Mouse (Mus musculus): ENCODE results near the gene Myo5c.
"Not testable (repeated sequence)": the region's sequence is repeated elsewhere in the genome, so short reads cannot be mapped to it uniquely, and the experiment has no call there.

The Myo5c gene

DNA sequence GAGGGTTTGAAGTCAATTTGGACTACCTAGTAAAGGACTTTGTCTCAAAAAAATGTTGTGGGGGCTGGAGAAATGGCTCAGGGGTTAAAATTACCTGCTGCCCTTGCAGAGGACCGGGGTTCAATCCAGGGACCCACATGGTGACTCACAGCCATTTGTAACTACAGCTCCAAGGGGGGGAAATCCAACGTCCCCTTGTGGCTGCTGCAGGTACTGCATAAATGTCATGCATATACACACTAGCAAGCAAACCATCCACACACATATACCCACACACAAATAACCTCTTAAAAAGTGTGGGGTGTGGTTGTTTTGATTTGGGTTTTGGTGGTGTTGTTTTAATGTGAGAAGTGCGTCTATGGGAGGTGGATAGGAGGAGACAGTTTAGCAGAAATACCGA, 12.7 kb downstream of the Myo5c start:
- no peak for DNase-seq (ENCODE audit: low spot score in 2 of 2)

DNA sequence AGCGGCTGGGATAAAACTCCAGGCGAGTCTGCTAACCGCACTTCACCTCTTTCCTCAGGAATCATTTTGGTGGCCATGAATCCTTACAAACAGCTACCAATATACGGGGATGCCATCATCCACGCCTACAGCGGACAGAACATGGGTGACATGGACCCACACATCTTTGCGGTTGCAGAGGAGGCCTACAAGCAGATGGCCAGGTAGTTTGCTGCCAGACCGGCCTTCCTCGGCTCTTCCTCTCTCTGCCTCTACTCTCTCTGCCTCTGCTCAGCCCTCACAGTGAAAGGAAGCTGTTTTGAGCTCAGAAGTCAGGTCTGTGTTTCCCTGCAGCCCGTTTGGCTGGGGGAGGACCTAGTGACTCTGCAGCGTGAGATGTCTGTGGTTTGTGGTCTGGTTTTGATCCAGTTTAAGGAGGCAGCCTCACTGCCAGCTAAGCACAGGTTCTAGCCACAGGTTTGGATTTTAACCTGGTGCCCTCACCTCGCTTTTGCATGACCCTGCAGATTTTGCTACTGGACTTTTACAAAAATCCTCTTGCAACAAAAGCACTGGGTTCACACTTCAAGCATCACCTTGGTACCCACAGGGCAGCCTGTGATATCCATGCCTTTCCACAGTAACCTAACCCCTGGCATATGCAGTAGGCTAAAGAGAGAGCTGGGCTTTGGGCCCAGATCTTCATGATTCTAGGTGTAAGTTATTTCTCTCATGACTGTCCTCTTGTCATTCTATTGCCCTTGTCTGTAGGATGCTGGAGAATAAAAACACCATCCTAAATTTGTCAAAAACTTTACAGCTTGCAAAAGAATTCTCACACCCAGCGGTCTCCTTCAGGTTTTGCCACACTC, 14.5 kb downstream of the Myo5c start:
- no peak for DNase-seq (ENCODE audit: low spot score in 2 of 2)

DNA sequence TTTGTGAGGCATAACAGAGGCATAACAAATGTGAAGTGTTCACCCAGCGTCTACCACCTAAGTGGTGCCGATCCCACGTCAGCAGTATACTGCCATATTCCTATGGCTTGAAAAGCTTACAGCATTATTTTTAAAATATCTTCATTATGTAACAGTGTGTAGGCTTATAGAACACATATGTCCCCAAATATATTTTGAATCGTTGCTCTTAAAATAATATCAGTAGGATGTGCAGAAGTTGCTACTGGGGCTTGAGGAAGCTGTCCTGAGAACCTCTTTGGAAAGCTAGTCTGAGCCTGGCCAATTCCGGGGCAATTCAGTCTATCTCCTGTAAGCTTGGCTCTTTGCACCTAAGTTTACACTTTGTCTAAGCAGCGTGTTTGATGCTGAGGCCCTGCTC, 16.1 kb downstream of the Myo5c start:
- DNase-seq (ENCODE audit: low spot score in 2 of 2), result no peak

DNA sequence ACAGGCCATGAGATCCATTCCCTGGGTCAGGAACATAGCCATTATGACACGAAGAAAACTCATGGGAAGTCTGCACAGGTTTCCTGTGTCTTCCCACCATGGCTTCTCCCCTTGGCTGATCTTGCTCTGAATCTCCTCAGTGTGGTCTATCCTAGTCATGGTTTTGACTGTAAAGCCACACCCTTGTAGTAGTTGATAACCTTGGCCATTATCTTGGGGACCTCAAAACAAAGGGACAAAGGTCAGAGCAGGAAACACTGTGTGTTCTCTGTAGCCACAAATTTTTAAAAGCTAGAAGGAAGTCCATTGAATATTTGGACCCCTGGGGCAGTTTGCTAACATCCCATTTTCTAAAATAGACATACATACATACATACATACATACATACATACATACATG, 16.5 kb downstream of the Myo5c start:
- no peak for DNase-seq (ENCODE audit: low spot score in 2 of 2)

DNA sequence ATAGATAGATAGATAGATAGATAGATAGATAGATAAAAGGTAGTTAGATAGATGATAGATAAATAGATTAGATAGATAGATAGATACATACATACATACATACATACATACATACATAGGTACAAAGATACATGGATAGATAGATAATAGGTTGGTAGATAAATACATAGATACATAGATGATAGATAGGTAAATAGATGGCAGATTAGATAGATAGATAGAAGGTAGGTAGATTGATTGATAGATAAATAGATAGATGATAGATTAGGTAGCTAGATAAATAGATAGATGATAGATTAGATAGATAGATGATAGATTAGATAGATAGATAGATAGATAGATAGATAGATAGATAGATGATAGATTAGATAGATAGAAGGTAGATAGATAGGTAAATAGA, 17.1 kb downstream of the Myo5c start:
- DNase-seq (ENCODE audit: low spot score in 2 of 2), result no peak

DNA sequence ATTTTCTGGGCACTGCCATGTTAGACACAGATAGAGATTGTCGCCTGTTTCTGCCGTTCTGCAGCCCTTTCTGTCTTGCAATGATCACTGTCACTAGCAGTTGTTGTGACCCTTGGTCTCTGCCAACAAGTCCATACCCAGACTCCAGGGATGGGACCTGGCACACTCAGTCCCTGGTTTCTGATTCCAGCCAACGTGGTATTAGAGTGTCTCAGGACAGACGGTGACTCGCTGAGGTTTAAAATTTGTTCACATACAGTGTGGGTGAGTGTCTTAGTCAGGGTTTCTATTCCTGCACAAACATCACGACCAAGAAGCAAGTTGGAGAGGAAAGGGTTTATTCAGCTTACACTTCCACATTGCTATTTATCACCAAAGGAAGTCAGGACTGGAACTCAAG, 21.3 kb downstream of the Myo5c start:
- not testable (repeated sequence) for DNase-seq (ENCODE audit: low spot score in 2 of 2)

DNA sequence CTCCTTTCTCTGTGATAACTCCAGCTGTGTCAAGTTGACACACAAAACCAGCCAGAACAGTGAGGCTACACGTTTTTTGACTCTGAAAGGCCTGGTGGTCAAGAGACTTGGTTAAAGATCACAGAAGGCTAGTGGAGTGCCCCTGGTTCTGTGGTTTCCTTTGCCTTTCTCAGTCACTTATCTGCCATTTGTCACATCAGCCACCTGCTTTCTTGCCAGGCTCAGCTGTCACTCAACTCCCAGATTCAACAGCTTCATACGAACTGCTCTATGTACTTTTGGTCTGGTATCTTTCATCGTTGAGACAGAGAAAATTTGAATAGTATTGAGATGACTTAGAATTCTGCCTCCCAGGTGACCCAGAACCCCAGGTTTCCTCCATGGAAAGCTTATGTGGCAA, 21.9 kb downstream of the Myo5c start:
- DNase-seq (ENCODE audit: low spot score in 2 of 2), result no peak

DNA sequence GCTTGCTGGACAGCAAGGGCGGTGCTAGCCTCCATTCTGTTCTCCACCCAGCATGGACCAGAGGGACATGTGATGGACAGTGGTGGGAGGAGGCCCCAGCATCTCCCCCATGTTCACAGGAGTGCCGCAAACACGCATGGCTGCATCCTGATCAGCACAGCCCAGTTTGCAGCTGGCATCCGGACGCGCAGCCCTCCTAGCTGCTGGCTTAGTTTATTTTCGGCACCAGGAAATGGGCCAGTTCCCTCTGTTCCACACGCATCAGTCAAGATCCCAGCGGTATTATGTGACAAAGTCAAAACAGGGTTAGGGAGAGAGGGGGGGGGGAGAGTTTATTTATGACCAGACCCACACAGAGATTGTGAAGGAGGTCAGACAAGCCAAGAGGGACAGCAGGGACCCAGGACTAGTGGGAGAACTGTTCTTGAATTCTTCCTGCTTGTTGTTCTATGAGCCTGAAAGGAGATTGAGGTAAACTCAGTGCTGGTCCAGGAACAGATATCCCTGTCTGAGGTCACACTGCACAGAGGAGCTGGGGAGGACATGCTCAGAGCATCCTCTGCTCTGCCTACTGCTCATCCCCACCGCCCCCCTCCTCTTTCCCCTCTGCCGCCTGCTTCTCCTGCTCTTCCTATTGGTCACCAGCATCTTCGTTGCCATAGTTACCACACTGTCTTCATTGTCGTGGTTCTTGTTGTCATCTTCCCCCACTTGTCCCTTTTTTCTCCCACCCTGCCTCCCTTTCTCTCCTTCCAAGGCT, 22.6 kb downstream of the Myo5c start:
- DNase-seq (ENCODE audit: low spot score in 2 of 2), result no peak

DNA sequence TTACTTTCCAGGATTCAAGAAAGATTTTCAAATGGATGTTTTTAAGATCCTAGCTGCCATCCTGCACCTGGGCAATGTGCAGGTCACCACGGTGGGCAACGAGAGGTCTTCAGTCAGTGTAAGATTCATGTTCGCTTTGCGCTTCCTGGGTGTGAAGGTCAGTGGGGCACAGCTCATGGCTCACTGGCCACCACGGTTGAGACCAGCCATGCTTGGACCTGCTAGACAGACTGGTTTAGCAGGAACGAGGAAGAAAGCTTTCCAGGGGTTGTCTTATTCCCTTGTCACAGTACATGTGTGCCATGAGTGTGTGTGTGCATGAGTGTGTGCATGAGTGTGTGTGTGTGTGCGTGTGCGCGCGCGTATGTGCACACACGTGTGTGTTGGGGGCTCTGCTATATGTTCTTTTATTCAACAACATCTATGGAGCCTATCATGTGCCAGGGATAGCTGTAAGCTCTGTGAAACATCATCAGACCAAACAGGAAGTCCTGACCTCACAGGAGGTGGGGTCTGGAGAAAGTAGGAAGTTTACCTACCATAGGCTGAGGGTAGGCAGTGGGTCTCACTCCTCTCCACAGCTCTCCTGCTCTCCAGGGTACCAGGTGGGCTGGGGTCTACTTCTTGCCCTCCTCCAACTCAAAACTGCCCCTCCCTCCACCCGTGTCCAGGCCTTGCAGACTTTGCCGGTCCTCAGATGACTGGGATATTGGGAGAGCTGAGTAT, 24.2 kb downstream of the Myo5c start:
- peak in 1 of 2 experiments; percentile 34 for DNase-seq (ENCODE audit: low spot score in 2 of 2)

DNA sequence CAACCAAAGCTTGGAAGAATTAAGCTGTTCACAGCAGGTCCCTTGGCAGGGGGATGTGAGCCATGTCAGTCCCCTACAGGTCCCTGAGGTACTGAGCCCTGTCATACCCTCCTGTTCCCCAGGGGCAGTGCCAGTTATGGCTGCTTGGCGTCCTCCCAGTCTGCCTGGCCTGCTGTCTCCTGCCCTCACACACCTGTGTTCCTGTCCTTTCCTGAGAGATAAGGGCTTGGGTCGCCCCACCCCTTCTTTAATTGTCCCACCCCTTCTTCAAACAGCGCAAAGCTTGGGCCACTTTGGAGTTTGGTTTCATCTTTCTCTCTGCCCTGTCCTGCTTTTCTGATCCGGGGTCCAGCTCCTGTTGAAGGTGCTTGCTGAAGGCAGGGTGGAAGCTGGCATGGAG, 27.0 kb downstream of the Myo5c start:
- DNase-seq (ENCODE audit: low spot score in 2 of 2), result no peak

DNA sequence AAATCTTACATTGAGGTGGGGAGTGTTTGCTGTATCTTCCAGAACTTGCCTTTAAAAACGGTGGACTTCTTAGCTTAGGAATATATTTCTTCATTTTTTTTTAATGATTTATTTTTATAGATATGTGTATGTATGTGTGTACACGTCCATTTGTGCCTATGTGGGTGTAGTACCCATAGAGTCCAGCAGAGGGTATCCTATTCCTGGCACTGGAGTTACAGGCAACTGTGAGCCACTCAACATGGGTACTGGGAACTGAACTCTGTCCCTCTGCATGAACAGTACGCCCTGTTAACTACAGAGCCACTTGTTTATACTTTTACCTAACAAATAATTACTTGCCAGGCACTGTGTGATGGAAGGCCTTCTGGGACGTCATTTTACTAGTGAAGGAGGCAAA, 27.8 kb downstream of the Myo5c start:
- DNase-seq (ENCODE audit: low spot score in 2 of 2), result no peak

DNA sequence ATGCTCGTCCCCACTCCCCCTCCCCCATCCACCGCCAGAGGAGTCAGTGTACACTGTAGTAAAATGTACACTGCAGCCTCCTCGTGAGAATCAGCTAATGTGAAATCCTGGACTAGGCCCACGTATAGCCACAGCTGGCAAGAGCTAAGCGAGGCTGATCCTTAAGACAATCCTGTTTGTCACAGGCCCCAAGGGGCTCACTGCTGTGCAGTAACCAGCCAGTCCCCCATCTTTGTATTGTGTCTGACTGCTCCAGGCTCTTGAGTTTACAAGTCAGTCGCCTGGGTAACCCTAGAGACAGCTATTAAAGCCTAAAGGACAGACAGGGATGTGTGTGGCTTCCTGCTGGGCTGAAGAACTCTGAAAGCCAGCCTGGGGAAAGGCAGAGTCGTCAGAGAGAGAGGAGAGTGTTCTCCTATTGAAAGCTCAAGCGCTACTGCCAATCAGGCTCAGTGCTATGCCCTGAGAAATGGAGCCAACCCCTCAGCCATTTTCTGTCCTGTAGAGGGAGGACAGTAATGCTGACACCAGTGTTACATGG, 29.6 kb downstream of the Myo5c start:
- no peak for DNase-seq (ENCODE audit: low spot score in 2 of 2)

DNA sequence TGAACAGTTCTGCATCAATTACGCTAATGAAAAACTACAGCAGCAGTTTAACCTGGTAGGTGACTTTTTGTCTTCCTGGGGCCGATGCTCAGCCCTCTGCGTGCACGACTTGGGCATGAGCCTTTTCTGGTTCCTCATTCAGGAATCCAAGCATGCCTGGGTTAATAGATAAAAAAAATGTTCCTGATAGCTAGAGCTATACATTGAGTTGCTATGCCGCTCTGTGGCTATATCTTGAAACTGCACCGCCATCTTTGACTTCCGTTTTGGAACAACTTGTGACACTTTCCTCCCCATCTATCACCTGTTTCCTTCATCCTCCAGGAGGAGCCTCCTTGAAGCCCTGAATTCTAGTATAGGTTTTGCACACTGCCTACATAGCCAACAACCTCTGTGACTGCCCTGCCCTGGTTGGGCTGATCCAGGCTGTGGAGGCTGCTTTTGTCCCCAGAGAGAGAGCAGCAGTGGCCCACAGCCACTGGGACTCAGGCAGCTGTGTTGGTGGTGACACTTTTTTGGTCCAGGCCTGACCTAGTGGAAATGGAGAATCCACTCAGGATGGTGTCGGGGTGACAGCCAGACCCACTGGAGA, 30.5 kb downstream of the Myo5c start:
- peak in 1 of 2 experiments; percentile 28 for DNase-seq (ENCODE audit: low spot score in 2 of 2)

DNA sequence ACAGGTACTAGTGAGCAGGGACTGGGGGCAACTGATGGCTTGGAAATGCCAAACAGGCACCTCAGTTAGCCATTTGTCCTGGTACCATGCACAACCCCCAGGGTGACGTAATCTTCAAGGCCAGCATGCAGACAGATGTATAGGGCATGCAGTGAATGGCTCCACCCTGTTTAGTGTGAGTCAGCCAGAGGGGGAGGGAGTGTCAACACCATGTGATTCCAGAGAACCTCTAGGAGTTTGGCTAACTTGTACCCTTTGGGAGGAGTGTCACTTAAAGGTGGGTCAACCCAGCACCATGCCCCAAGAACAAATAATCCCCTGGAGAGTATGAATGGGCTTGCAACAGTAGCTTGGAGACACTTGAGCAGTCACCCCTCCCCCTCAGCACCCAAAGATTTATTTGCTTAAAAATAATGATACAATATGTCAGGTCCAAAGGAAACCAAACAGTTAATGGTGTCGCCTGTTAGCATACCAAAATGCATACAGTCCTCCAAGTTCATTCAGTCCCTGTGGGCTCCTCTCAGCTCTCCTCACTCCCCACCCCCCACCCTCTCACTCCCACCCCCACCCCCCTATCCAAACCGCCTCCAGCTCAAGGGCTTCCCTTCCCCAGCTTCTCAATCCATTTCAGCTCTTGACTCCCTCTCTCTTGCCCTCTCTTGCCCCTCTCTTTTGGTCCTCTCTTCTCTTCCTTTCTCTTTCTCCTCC, 32.3 kb downstream of the Myo5c start:
- DNase-seq (ENCODE audit: low spot score in 2 of 2), result no peak

DNA sequence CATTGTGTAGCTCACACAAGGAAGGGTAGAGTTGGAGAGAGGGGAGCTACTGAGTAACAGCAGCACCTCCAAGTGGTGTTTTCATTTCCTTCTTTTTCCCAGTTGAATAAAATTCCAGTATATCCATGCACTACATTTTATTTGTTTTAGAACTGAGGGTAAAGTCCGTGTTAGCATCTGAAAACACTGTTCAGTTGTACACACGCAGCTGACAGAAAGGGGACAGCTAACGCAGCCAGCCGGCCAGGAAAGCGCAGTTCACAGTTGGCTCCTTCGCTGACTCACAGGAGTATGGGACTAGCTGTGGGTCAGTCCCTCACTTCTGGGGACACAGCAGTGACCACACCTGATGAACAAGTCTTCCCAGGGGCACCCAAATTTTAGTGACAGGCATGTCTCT, 35.3 kb downstream of the Myo5c start:
- DNase-seq (ENCODE audit: low spot score in 2 of 2), result no peak

DNA sequence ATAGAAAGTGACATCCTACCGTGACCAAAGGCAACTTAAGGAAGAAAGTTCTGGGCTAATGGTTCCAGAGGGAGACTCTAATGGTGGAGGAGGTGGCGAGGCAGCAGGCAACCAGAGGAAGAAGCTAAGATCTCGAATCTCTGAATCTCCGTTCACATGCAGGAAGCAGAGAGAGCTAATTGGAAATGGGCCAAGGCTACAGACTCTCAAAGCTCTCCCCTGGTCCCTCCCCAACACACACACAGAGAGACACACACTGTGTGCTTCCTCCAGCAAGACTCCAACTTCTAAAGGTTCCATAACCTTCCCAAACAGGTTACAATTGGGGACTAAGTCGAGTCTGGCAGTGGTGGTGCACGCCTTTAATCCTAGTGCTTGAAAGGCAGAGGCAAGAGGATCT, 38.6 kb downstream of the Myo5c start:
- no peak for DNase-seq (ENCODE audit: low spot score in 2 of 2)

DNA sequence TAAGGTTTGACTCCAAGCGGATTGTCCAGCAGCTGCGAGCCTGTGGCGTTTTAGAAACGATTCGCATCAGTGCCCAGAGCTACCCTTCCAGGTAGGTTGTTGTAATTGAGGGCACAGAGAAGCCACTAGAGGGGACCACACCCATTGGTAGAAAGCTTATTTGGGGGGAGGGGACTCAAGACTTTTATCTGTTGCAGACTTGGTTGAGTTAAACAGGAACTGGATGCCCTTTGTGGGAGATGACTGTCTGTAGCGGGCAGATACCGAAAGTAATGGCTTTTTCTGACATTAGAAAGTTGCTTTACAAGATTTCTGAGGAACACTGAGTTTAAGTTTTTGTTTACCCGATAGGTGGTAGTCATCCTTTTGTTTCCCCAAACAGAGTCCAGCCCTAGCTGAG, 39.7 kb downstream of the Myo5c start:
- DNase-seq (ENCODE audit: low spot score in 2 of 2), result no peak

DNA sequence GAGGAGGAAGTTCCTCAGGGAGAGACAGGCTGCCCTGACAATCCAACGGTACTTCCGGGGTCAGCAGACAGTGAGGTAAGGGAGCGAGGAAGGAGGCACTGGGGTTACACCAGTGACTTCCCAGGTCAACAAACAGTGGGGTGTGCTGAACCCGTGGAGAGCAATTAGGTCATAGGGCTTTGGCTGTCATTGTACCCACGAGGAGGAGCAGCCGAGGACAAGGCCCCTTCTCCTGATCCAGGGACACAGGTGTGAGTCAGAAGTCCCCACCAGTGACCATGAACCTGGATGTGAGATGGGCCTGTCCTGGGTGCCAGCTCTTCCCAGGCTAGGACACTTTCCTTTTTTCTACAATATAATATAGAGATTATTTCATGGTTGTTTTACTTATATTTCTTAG, 41.8 kb downstream of the Myo5c start:
- no peak for DNase-seq (ENCODE audit: low spot score in 2 of 2)

DNA sequence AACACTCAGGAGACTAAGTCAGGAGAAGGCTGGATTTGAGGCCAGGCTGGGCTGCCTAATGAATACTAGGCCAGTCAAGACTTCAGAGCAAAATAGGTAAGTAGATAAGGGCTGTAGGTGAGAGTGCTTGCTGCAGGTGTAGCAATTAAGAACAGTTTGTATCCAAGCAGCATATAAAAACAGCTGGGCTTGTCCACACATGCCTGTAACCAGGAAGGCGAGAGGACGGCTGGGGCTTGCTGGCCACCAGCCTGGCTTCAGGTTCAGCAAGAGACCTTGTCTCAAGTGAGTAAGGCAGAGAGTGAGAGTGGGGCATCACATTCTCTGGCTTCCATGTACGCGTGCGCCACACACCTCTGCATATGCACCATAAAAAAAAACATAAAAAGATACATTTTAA, 42.7 kb downstream of the Myo5c start:
- DNase-seq (ENCODE audit: low spot score in 2 of 2), result no peak

DNA sequence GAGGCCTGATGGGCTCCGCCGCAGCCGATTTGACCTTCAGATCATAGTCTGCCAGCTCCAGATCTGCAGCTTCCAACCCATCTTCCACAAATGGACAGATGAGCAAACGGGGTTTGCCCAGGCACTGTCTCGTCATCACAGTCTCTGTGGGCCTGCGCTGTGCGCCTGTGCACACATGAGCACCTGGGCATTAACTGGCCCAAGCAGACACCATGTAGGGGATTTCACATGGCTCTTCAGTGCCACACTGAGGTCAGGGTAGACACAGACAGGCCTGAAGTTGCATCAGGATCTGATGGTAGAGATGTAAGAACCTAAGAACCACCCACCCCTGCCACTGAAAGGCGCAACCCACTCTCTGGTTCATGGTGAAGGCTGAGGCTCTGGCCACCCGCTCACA, 43.2 kb downstream of the Myo5c start:
- DNase-seq (ENCODE audit: low spot score in 2 of 2), result no peak

DNA sequence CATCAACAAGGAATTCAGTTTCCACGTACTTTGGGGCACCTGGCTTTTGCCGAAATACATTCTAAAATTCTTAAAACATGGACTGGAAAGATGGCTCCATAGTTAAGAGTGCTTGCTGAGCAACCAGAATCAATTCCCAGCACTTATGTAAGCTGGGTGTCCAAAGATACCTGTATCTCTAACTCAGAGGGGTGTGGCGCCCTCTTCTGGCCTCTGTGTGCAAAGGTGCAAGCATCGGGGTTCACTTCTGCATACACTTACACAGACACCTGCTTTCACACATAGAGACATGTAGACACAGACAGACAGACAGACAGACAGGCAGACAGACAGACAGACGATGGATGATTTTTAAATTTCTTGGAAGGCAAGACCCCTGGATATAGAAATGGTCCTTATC, 49.0 kb downstream of the Myo5c start:
- DNase-seq (ENCODE audit: low spot score in 2 of 2), result peak in 1 of 2 experiments; percentile 69
